Mouse (Mus musculus): Measurements from ENCODE around the gene Cd68. TPM values are rescaled to one million over a fixed set of nuclear protein-coding genes. Genes with fewer than 3 reads are reported as not detected.

The Cd68 gene
- total and polyA plus RNA-seq, 3 experiments, result 7.4 to 14.8 (median 7.6) TPM

DNA sequence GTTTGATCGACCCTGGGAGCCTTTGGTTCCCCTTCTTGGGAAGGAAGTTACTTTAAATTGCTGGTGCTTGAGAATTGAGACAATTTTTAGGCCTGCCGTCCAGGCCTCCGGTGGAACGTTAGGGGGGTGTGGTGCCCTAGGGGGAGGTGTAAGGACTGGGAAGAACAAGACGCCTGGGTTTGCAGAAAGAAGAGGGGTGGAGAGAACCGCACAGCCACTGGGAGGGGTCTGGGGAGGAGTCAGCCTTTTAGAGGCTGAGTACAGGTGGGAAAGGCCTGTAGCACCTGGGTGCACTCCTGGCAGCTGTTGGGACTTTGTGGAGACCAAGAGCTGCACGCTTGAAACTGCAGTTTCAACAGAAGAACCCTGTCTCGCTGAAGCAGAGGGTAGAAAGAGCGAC is 11.2 kb downstream of the Cd68 start:
- TF ChIP-seq POLR2A (IDR thresholded peaks at IDR 0.05; ENCODE audit: insufficient read depth, low read depth, low read length) (no peak), EP300 (IDR thresholded peaks at IDR 0.05; ENCODE audit: insufficient read depth, low read depth, low read length) (no peak)
- Histone ChIP-seq H3K27ac (no peak overlapping the region), H3K36me3 (ENCODE audit: control insufficient read depth, insufficient read depth, low read length) (no peaks in the 10 kb centered on the region), H3K9ac (ENCODE audit: low read depth, low read length) (no peak overlapping the region), H3K27me3 (ENCODE audit: control insufficient read depth, insufficient read depth, low read length) (no peaks in the 10 kb centered on the region), H3K4me1 (ENCODE audit: control insufficient read depth, insufficient read depth, low read length) (peaks cover 2% of the 10 kb centered on the region), H3K79me2 (replicated peaks; ENCODE audit: control insufficient read depth, insufficient read depth, low read length) (no peaks in the 10 kb centered on the region), H3K4me3 (no peak overlapping the region)
- WGBS, result 46% methylated on average over 9 of the region's 9 CpGs
- no peak for DNase-seq
- intact Hi-C loops (cut with DNase I), result loop anchor here (2.0 kb wide), 1 partner anchor 100 kb away; no protein-coding TSS in a partner anchor

DNA sequence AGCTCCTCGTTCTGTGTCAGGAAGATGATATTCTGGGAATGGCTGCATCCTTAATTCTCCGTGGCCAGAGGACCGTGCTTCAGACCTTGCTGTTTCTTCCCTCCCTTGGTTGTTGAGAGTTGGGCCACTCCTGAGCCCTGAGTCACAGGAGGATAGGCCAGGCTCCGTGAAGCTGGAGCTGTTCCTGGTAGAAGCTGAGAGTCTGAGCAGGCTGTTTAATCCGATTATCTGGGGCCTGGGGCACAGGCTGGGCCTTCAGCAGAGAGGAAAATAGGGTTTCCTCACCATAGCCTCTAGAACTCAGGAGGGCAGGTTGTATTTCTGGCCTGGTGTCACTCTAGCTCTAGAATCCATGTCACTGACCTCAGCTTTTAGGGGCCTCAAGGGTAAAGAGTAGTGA is 12.6 kb downstream of the Cd68 start:
- intact Hi-C loops (cut with DNase I), result no loop called here
- 55% methylated on average over 5 of the region's 5 CpGs for WGBS

DNA sequence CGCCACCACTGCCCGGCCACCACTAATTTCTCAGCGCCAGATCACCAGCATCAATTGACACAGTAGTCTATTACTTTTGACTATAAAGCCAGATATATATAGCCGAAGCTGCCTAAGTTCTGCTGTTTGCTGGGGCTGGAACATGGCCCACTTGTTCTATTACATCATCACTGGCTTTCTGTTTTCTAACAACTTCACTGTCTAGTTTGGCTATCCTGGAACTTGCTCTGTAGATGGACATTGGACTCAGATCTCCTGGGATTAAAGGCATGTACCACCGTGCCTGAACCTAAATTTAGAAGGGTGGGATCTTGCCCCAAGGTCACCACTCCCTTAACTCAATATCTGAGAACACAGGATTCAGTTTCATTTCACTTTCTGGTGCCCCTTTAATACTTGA is 20.1 kb downstream of the Cd68 start:
- H3K4me1 ChIP-seq (ENCODE audit: control insufficient read depth, insufficient read depth, low read length), result no peaks in the 10 kb centered on the region
- H3K9ac ChIP-seq (ENCODE audit: low read depth, low read length), result no peak overlapping the region
- no peak overlapping the region for H3K4me3 ChIP-seq
- no peak overlapping the region for H3K27ac ChIP-seq
- H3K27me3 ChIP-seq (ENCODE audit: control insufficient read depth, insufficient read depth, low read length), result no peaks in the 10 kb centered on the region
- H3K79me2 ChIP-seq (replicated peaks; ENCODE audit: control insufficient read depth, insufficient read depth, low read length), result no peaks in the 10 kb centered on the region
- intact Hi-C loops (cut with DNase I), result no loop called here
- TF ChIP-seq EP300 (IDR thresholded peaks at IDR 0.05; ENCODE audit: insufficient read depth, low read depth, low read length), result no peak
- 69% methylated on average over 5 of the region's 5 CpGs for WGBS
- peaks cover 5% of the 10 kb centered on the region for H3K36me3 ChIP-seq (ENCODE audit: control insufficient read depth, insufficient read depth, low read length)
- DNase-seq, result no peak

More for the DNA sequence above, 12.6 kb downstream of the Cd68 start:
- no peaks in the 10 kb centered on the region for H3K27me3 ChIP-seq (ENCODE audit: control insufficient read depth, insufficient read depth, low read length)
- DNase-seq, result no peak
- H3K79me2 ChIP-seq (replicated peaks; ENCODE audit: control insufficient read depth, insufficient read depth, low read length), result no peaks in the 10 kb centered on the region
- H3K36me3 ChIP-seq (ENCODE audit: control insufficient read depth, insufficient read depth, low read length), result no peaks in the 10 kb centered on the region
- no peak overlapping the region for H3K9ac ChIP-seq (ENCODE audit: low read depth, low read length)
- H3K4me3 ChIP-seq, result no peak overlapping the region
- H3K27ac ChIP-seq, result no peak overlapping the region
- H3K4me1 ChIP-seq (ENCODE audit: control insufficient read depth, insufficient read depth, low read length), result peaks cover 2% of the 10 kb centered on the region
- no peak for TF ChIP-seq POLR2A (IDR thresholded peaks at IDR 0.05; ENCODE audit: insufficient read depth, low read depth, low read length)
- TF ChIP-seq CTCF (IDR thresholded peaks at IDR 0.05), result no peak
- no peak for TF ChIP-seq EP300 (IDR thresholded peaks at IDR 0.05; ENCODE audit: insufficient read depth, low read depth, low read length)

DNA sequence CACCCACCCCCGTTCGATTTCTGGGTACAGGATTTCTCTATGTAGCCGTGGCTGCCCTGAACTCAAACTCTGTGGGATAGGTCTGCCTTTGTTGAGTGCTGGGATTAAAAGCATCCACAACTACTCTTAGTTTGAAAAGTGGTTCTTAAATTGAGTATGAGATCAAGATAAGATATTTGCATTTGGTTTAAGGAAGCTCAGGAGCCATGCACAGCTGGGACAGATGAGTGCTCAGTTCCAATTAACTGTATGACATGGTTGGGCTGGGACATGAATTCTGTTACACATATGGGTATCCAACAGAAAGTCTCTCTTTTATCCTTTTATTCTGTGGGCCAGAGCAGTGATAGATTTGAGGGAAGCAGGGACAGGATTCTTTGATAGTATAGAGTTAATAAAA is 30.5 kb downstream of the Cd68 start:
- Histone ChIP-seq H3K4me3 (no peak overlapping the region), H3K27me3 (ENCODE audit: control insufficient read depth, insufficient read depth, low read length) (no peaks in the 10 kb centered on the region), H3K9ac (ENCODE audit: low read depth, low read length) (no peak overlapping the region), H3K4me1 (ENCODE audit: control insufficient read depth, insufficient read depth, low read length) (peaks cover 5% of the 10 kb centered on the region), H3K27ac (no peak overlapping the region), H3K36me3 (ENCODE audit: control insufficient read depth, insufficient read depth, low read length) (peaks cover 19% of the 10 kb centered on the region), H3K79me2 (replicated peaks; ENCODE audit: control insufficient read depth, insufficient read depth, low read length) (peaks cover 2% of the 10 kb centered on the region)
- 77% methylated on average over 3 of the region's 3 CpGs for WGBS
- TF ChIP-seq POLR2A (IDR thresholded peaks at IDR 0.05; ENCODE audit: insufficient read depth, low read depth, low read length) (no peak), EP300 (IDR thresholded peaks at IDR 0.05; ENCODE audit: insufficient read depth, low read depth, low read length) (no peak), CTCF (IDR thresholded peaks at IDR 0.05) (no peak)
- DNase-seq, result no peak
- intact Hi-C loops (cut with DNase I), result no loop called here

DNA sequence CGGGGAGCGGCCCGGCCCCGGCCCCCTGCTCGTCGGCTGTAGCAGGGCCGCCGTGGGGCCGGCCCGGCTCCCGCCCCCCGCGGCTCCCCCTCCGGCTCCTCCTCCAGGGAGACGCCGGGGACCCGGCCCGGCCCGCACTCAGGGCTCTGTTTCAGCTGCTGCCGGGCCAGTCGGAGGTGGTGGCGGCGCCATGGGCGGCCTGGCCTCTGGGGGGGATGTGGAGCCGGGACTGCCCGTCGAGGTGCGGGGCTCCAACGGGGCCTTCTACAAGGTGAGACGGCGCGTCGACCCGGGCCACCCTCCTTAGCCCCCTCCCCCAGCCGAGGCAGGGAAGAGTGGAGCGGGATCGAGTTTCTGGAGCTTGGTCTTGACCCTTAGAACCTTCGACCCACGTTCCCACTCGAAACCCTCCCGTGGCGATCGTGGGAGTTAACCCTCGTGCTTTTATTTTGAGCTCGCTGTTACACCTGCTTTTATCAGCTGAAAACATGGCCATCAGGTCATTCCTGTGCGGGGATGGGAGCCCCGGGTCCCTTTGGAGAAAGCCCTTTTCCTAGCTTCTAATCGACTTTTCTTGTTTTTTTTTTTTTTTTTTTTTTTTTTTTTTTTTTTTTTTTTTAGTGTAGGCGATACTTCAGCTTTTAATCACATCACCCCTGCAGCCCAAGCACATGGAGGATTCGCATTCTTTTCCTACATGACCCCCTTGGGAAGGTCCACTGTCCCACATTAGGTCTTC is 32.7 kb downstream of the Cd68 start:
- H3K9ac ChIP-seq (ENCODE audit: low read depth, low read length), result peak overlapping the region; percentile 97
- H3K27me3 ChIP-seq (ENCODE audit: control insufficient read depth, insufficient read depth, low read length), result no peaks in the 10 kb centered on the region
- intact Hi-C loops (cut with DNase I), result no loop called here
- peaks cover 5% of the 10 kb centered on the region for H3K4me1 ChIP-seq (ENCODE audit: control insufficient read depth, insufficient read depth, low read length)
- under 1% methylated on average over 41 of the region's 50 CpGs for WGBS
- H3K27ac ChIP-seq, result peak overlapping the region; percentile 88
- peak overlapping the region; percentile 80 for H3K4me3 ChIP-seq
- no peak for TF ChIP-seq EP300 (IDR thresholded peaks at IDR 0.05; ENCODE audit: insufficient read depth, low read depth, low read length)
- no peak for TF ChIP-seq POLR2A (IDR thresholded peaks at IDR 0.05; ENCODE audit: insufficient read depth, low read depth, low read length)
- no peak for TF ChIP-seq CTCF (IDR thresholded peaks at IDR 0.05)
- no peak for DNase-seq
- H3K36me3 ChIP-seq (ENCODE audit: control insufficient read depth, insufficient read depth, low read length), result peaks cover 19% of the 10 kb centered on the region
- peaks cover 2% of the 10 kb centered on the region for H3K79me2 ChIP-seq (replicated peaks; ENCODE audit: control insufficient read depth, insufficient read depth, low read length)

DNA sequence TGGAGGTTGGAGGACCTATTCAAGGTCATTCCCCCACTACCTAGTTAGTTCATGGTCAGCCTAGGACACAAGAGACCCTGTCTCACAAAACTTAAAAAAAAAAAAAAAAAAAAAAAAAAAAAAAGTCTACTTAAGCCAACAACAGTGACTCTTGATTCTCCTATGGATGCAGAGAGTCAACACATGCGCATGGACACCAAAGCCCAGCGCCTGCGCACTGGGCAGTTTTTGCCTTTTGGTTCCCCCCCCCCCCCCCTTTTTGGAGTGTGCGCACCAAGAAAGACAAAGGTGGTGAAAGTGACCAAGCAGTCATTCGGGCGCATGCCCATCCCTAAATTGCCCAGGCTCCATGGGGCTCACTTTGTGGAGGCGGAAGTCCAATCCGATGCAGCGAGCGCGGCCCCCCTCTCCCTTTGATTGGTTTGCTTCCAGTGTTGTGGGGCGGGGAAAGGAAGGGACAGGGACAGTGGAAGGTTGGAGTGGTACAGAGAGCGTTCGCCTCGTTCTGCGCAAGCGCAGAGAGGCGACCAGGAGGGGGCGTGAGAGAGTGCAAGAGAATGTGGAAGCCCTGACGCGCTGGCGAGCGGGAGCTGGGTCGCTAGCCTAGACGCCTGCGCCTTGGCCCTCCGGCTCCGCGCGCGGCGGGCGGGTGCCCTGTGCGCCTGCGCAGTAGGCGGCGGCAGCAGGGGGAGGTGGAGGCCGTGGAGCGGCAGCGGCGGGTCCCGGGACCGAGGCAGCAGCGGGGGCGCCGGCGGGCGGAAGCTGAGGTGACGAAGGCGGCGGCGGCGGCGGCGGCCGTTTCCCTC is 33.5 kb downstream of the Cd68 start, which contains the start of gene Fxr2:
TSS of gene Fxr2 (plus strand) at position 707 of the 806 bp plus-strand sequence.
- TF ChIP-seq POLR2A (IDR thresholded peaks at IDR 0.05; ENCODE audit: insufficient read depth, low read depth, low read length), result peak; percentile 58
- peak; percentile 66; the same call in 1 of the 2 replicates for TF ChIP-seq EP300 (IDR thresholded peaks at IDR 0.05; ENCODE audit: insufficient read depth, low read depth, low read length)
- TF ChIP-seq CTCF (IDR thresholded peaks at IDR 0.05), result peak; percentile 87
- Histone ChIP-seq H3K27me3 (ENCODE audit: control insufficient read depth, insufficient read depth, low read length) (no peaks in the 10 kb centered on the region), H3K79me2 (replicated peaks; ENCODE audit: control insufficient read depth, insufficient read depth, low read length) (peaks cover 2% of the 10 kb centered on the region), H3K4me1 (ENCODE audit: control insufficient read depth, insufficient read depth, low read length) (peaks cover 5% of the 10 kb centered on the region), H3K27ac (peak within 1 kb of the TSS; percentile 88), H3K9ac (ENCODE audit: low read depth, low read length) (peak within 1 kb of the TSS; percentile 97), H3K4me3 (peak within 1 kb of the TSS; percentile 80), H3K36me3 (ENCODE audit: control insufficient read depth, insufficient read depth, low read length) (peaks cover 19% of the 10 kb centered on the region)
- peak; percentile 100 for DNase-seq
- under 1% methylated on average over 46 of the region's 56 CpGs for WGBS
- intact Hi-C loops (cut with DNase I), result no loop called here
